Mouse (Mus musculus): ENCODE measurements around the gene Cacnb2.

GRCm38 (mm10) chr2:14719119-14719718, 116.3 kb downstream of the Cacnb2 start:
- TF ChIP-seq POLR2A (IDR thresholded peaks at IDR 0.05; ENCODE audit: control insufficient read depth in 1 of 2, insufficient read depth in 1 of 2, low read depth in 1 of 2, low read length in 2 of 2, poor library complexity in 1 of 2) (no peak), SMC3 (IDR thresholded peaks at IDR 0.05; ENCODE audit: low read depth, low read length) (no peak), EP300 (IDR thresholded peaks at IDR 0.05; ENCODE audit: low read depth in 1 of 2, low read length in 2 of 2) (no peak), CTCF (IDR thresholded peaks at IDR 0.05 in 2 of 3, conservative IDR thresholded peaks at IDR 0.05 in 1 of 3; ENCODE audit: control insufficient read depth in 1 of 3, insufficient read depth in 1 of 3, low read depth in 2 of 3, low read length in 3 of 3, poor library complexity in 1 of 3, severe bottlenecking in 1 of 3) (no peak), GABPA (IDR thresholded peaks at IDR 0.05; ENCODE audit: low read depth, low read length) (no peak), TCF12 (IDR thresholded peaks at IDR 0.05; ENCODE audit: low read depth, low read length) (no peak), NRF1 (IDR thresholded peaks at IDR 0.05; ENCODE audit: insufficient read depth, low read depth, low read length, poor library complexity, severe bottlenecking) (no peak)

Data from MEL (cell line).